Mouse (Mus musculus): ENCODE data around the gene Olfr1393. TPM values are rescaled to one million over a fixed set of nuclear protein-coding genes. Genes with fewer than 3 reads are reported as not detected.

The Olfr1393 gene
- total RNA-seq, 2 experiments from 2014 or later: not detected

DNA sequence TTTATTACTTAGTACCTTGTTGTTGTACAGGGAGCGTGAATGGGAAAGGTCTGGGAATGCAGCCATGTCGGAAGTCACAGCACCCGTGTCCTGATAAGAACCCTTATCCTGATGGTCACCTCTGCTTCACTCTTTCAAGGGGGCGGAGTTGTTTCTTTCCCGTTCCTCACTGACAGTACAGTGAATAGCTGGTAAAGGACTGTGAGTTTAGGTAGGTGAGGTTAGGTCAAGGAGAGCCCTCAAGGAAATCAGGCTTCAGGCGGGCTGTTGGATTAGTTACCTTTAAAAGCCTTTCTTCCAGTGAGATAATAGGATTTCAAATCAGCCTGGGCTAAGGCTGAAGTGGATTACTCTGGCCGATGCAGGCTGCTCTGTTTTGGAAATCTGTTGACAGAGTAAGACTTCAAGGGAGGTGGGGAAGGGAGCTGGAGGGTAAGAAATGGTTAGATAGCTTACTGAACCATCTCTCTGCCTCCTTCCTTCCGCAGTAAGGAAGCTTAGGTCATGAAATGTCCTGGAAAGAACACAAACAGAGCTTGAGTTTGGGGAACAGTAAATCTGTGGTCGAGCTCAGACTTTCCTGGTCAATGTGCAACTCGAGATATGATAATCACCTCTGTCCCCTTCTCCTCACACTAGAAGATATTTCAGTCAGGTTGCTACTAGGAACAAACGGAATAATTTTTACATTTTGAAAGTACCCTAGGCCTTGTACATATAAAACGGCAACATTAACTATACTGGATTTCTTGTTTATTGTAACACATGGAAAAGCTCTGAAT is 32.3 kb upstream of the Olfr1393 start:
- Histone ChIP-seq H3K27ac (peak overlapping the region; percentile 28; the same call in 1 of the 2 replicates), H3K4me3 (no peak overlapping the region)
- TF ChIP-seq CTCF (conservative IDR thresholded peaks at IDR 0.05): no peak
- DNase-seq (ENCODE audit: low spot score in 2 of 2): no peak

DNA sequence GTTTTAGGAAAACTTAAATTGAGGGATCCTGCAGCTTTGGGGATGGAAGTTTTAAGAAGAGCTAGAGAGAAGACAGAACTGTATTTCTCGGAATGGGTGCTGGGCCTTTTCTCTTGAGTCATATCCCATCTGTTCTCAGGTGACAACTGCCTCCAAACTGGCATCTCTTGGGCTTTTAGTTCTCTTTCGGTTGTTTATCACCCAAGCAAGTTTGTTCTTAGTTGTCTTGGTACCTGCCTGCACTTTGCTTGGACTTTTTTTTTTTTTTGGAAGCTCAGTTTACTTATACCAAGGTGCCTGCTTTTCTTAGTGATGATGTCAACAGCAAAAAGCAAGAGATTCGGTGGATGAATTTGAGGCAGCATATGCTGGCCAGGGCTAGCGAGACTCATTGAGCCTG is 31.6 kb upstream of the Olfr1393 start:
- no peak overlapping the region for H3K4me3 ChIP-seq
- TF ChIP-seq CTCF (conservative IDR thresholded peaks at IDR 0.05): no peak
- H3K27ac ChIP-seq: no peak overlapping the region; the same call in 1 of the 2 replicates
- DNase-seq (ENCODE audit: low spot score in 2 of 2): no peak

DNA sequence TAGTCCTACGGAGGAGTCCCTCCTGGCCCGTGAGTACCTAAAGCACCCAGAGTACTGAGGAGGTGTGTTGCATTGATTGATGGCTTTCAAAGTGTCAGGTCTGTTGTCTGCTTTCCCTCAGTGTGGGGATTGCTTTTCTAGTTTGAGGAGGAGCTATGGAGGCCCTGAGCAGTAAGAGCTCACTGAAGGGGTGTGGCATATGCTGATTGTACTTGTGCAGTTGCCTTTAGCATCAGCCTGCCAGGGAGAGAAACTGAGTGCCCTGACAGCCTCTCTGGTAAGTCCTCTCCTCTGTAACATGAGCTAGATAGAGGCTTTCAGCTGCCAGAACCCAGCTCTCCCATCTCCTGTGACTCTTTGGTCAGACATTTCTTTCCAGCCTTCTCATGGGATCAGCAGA is 30.8 kb upstream of the Olfr1393 start:
- Histone ChIP-seq H3K27ac (peak overlapping the region; percentile 58; the same call in 1 of the 2 replicates), H3K4me3 (no peak overlapping the region)
- no peak for TF ChIP-seq CTCF (conservative IDR thresholded peaks at IDR 0.05)
- DNase-seq (ENCODE audit: low spot score in 2 of 2): no peak

DNA sequence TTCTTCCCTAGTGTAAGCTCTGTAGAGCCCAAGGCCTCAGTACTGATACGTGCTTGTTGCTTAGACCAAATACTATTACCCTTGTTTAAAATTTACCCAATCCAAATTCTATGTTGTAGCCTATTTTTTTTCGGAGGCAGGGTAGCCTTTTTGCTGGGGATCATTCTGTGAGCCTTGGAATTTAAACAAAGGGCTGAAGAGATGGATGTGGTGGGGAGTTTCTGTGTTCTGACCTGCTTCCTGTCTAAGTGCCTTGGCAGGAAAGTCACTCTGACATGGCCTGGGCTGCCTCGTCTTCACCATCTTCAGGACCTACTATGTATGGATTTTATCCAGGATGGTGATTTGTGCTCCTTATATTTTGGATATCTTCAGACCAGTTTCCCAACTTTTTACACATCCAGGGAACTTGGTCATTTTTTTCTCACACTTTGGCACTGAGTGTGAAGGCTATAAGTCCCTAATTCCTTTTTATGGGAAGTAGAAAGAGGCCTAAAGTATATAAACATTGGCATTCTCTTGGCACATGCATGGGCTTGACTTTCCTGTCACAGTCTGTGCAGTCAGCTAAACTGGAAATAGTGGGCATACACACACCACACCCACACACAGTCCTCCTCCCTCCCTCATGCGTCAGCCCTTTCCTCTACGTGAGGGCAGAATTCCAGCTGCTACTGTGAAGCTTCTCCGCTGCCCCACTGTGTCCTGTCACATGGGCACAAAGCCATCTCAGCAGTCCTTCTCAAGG is 29.7 kb upstream of the Olfr1393 start:
- Histone ChIP-seq H3K27ac (peak overlapping the region; percentile 58), H3K4me3 (no peak overlapping the region)
- TF ChIP-seq CTCF (conservative IDR thresholded peaks at IDR 0.05): no peak
- DNase-seq (ENCODE audit: low spot score in 2 of 2): no peak

DNA sequence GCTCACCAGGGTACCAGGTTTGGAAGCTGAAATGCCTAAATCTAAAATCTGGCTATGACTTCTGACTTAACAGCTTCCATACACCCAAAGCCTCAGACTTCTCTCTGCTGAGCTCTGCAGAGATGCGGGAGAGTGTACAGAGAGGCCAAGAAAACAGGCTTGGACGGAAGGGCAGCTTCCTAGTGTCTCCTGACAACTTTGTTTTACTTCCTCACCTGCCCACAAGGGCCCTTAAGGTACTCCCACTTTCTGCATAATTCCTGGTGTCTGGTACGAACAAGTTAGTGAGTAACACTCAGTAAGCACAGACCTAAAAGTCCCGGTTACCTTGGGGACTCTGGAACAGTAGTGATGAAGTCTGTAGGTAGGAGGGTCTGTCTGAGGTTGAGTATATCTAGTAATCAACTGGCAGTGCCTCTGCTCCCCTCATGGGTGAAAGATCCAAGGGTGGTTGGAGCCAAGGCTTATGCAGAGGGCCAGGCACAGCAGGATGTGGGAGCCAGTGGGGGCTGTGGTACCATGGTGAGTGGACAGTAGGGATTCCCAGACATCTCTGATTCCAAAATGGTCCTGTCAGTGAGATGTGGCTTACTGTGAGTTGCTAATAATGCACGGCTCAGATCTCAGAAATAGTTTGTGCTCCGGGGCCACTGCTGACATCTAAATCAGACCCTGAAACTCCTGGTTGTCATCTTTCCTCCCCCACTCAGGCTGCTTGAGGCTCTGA is 29.0 kb upstream of the Olfr1393 start:
- Histone ChIP-seq H3K27ac (peak overlapping the region; percentile 58), H3K4me3 (no peak overlapping the region)
- no peak for DNase-seq (ENCODE audit: low spot score in 2 of 2)
- no peak for TF ChIP-seq CTCF (conservative IDR thresholded peaks at IDR 0.05)

DNA sequence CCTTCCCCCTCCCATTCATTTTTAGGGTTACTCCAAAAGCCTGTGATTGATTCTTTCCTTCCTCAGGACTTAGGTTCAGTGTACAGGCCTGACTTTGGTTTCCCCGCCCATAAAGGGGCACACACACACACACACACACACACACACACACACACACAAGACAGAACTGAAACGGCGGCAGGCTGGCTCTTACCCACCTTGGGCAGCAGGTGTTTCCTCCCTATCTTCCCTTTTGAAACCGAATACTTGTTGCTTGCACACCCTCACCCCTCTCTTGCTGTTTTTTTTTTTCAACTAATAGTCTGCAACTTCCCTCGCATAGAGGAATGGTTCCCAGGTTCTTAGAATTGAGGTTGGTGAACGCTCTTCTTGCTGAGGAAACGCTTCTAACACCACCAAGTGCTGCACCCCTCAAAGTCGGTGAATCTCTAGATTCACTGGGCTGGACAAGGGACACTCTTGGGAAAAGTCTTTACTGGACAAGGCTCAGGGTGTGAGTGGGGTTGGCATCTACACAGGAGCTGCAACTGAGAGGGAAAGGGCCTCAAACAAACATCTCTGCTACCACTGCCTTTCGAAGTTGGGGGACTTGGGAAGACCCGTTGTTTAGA is 28.2 kb upstream of the Olfr1393 start:
- TF ChIP-seq CTCF (conservative IDR thresholded peaks at IDR 0.05): no peak
- Histone ChIP-seq H3K4me3 (peak overlapping the region; percentile 82), H3K27ac (peak overlapping the region; percentile 92)
- DNase-seq (ENCODE audit: low spot score in 2 of 2): no peak

DNA sequence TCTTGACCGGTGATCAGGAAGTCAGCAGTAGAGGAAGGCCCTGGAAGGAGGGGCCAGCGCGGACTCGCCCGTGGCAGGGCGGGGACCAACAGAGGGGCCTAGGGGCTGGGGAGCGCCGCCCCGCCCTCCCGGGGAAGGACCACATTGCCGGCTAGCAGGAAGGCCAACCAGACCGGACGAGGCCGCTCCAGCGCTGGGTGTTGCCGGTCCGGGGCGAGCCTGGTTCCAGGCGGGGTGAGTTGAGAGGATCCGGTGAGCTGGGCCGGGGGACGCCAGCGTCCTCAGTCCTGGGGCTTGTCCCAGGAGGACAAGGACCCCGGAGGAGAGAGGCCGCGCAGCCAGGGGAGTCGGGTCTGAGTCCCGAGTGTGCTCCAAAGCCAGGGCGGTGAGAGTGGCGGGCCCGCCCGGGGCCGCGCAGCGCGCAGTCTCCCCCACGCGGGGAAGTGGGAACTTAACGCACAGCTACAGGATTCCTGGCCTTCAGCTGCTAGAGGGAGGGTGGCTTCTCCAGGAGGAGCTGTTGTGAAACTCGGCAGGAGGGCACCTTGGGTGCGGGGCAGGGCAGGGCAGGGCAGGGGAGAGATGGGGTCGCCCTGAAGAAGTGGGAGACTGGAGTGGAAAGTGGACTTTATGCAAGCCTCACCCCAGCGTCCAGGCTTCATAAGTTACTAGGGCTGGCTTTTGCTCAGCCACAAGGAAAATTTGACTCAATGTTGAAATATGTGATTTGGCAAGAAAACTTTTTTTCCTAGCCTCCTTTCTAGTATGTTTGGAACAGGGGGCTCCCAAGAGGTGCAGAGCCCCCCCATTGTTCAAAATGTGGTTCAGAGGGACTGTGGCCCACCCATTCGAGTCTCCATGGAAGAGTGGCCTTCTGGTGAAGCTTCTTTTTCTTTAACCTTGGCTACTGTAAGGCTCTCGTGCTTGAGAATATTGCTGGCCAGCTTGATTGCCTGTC is 27.4 kb upstream of the Olfr1393 start:
- peak; percentile 56 to 65 for DNase-seq (ENCODE audit: low spot score in 2 of 2)
- Histone ChIP-seq H3K4me3 (peak overlapping the region; percentile 82), H3K27ac (peak overlapping the region; percentile 92)
- TF ChIP-seq CTCF (conservative IDR thresholded peaks at IDR 0.05): peak; percentile 72

DNA sequence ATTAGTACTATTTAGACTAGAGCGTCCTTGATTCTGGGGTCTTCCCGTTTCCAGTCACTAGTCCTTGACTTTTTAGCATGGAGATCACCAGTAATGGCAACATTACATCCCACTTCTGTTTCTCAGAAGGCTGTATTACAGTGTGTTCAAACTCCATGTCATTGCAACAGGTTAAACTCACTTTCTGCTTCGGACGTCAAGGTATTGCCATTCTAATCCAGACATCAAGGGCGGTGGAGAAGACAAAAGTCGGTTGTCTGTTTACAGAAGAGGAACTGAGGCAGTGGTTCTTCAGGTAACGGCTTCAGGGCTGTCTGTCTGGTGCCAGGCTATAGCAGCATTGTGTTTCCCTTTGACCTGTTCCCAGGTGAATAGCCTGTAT is 26.7 kb upstream of the Olfr1393 start:
- H3K4me3 ChIP-seq: peak overlapping the region; percentile 82; the same call in 1 of the 2 replicates
- DNase-seq (ENCODE audit: low spot score in 2 of 2): no peak
- no peak overlapping the region for H3K27ac ChIP-seq
- no peak for TF ChIP-seq CTCF (conservative IDR thresholded peaks at IDR 0.05)

DNA sequence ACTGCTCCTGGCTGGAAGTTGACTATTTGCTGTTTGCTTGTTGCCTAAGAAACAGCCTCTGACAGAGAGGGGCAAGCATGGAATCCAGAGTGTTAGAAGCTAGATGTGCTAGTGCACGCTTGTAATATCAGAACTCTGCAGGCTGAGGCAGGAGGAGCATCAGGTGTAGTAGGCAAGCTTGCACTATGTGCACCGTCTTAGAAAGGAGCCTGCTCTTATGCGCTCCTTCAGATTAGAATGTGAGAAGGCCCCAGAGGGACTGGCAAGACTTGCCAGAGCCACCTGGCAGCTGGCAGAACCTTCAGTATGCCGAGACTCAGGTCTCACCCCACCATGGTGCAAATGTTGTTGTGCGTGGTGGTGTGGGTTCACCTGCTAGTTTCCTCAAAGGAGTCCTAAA is 26.1 kb upstream of the Olfr1393 start:
- no peak overlapping the region for H3K4me3 ChIP-seq
- no peak overlapping the region for H3K27ac ChIP-seq
- no peak for TF ChIP-seq CTCF (conservative IDR thresholded peaks at IDR 0.05)
- no peak for DNase-seq (ENCODE audit: low spot score in 2 of 2)

DNA sequence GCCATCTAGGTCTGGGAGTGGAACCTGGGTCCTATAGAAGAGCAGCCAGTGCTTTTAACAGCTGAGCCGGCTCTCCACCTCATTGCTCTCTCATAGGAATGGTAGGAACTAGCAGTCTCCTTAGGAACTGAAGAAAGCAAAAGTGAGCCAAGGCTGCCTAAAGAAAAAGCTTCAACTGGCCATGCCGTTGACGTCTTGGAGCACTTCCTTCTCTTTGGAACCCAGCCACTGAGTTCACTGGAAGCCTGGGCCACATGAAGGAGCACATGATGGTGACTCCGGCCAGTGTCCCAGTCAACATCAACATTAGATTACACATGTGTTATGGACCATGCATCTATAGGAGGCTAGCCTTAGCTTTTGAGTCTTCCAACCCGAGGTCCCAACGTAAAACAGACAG is 25.1 kb upstream of the Olfr1393 start:
- Histone ChIP-seq H3K27ac (no peak overlapping the region), H3K4me3 (no peak overlapping the region)
- no peak for TF ChIP-seq CTCF (conservative IDR thresholded peaks at IDR 0.05)
- no peak for DNase-seq (ENCODE audit: low spot score in 2 of 2)

DNA sequence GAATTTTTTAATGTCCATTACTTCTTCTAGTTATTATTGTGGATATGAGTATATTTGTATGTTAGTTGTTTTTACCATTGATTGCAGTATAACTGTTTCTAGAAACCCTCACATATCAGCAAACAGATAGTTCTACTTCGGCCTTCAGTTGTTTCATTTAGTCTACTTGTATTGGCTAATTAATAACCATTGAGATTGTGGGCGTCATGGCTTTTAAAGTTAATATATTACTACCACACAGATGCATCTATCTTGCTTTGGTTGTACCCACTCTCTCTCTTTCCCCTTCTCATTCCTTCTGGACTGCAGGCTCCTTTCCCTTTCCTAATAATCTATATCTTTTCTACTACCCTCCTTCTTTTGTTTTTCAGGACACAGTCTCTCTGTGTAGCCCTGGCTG is 18.8 kb upstream of the Olfr1393 start:
- H3K4me3 ChIP-seq: no peak overlapping the region
- peak overlapping the region; percentile 12 for H3K27ac ChIP-seq
- no peak for TF ChIP-seq CTCF (conservative IDR thresholded peaks at IDR 0.05)
- DNase-seq (ENCODE audit: low spot score in 2 of 2): no peak

DNA sequence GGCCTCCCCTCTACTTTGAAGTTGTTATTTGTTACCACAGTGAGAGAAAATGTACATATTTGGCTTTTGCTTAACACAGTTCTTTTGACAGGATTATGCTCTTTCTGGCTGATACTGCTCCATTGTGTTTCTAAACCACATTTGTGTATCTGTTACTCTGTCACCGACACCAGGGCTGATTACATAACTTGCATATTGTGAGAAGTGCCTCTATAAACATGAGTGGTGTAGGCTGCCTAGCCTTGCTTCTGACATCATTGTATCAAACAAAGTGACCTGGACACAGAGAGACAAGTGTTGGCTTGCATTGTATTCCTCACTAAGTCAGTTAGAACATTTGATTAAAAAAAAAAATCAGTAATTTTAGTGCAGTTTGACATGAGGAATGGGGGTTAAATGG is 18.3 kb upstream of the Olfr1393 start:
- Histone ChIP-seq H3K4me3 (no peak overlapping the region), H3K27ac (peak overlapping the region; percentile 44)
- DNase-seq (ENCODE audit: low spot score in 2 of 2): no peak
- no peak for TF ChIP-seq CTCF (conservative IDR thresholded peaks at IDR 0.05)
